Mouse (Mus musculus): Measurements from ENCODE around the gene Igf2r. TPM values are rescaled to one million over a fixed set of nuclear protein-coding genes. Genes with fewer than 3 reads are reported as not detected.
"Not testable (repeated sequence)": the region's sequence is repeated elsewhere in the genome, so short reads cannot be mapped to it uniquely, and the experiment has no call there.

Gene Igf2r
- polyA plus RNA-seq, 1 experiment = 4.8 TPM

DNA sequence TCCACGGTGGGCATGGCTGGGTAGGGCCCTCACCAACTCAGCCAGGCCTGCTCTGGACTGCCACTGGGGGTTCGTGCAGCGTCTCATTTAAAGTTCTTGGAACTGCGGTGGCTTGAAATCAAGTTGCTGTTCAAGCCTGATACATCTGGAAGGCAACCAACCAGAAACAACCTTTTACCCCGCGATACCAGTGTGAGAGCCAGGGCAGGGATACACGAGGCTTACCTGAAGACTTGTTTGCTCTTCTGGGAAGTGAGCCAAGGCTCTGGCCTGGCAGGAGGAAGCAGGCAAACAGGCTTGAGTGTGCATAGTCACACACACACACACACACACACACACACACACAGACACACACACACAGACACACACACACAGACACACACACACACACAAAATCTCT is 93.8 kb downstream of the Igf2r start, which contains the start of gene Slc22a1:
TSS of gene Slc22a1 (minus strand) at position 184 of the 400 bp plus-strand sequence.
- no peak for TF ChIP-seq POLR2A (IDR thresholded peaks at IDR 0.05; ENCODE audit: control insufficient read depth, low read depth, low read length)
- no peak for TF ChIP-seq CTCF (IDR thresholded peaks at IDR 0.05; ENCODE audit: control insufficient read depth, insufficient read depth, insufficient replicate concordance, low read depth, low read length)
- Histone ChIP-seq H3K4me3 (ENCODE audit: control insufficient read depth, low read depth, low read length) (no peak within 1 kb of the TSS), H3K4me1 (ENCODE audit: control insufficient read depth, insufficient read depth, low read length) (no peaks in the 10 kb centered on the region), H3K27me3 (ENCODE audit: control insufficient read depth, insufficient read depth, low read length) (no peaks in the 10 kb centered on the region), H3K36me3 (ENCODE audit: control insufficient read depth, insufficient read depth, low read length) (no peaks in the 10 kb centered on the region), H3K27ac (ENCODE audit: control insufficient read depth, insufficient read depth, low read depth, low read length) (no peak within 1 kb of the TSS)

DNA sequence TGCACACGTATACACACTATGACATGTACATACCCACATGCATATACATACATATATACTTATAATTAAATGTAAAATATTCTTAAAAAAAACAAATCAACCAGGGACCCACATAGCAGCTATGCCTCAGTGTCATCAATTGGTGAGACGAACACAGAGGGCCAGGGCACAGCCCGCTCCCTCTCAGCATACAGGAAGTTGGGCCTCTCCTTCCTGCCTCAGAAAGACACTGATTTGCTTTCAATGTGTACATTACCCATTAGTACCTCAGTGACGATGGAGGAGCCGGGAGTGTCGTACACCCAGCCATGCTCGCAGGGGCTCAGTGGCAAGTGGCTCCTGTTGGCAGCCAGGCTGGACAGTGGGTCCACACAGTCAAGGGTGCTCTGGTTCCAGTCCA is 94.5 kb downstream of the Igf2r start:
- H3K27me3 ChIP-seq (ENCODE audit: control insufficient read depth, insufficient read depth, low read length); H3K36me3 ChIP-seq (ENCODE audit: control insufficient read depth, insufficient read depth, low read length); H3K4me1 ChIP-seq (ENCODE audit: control insufficient read depth, insufficient read depth, low read length); H3K4me3 ChIP-seq (ENCODE audit: control insufficient read depth, low read depth, low read length); H3K27ac ChIP-seq (ENCODE audit: control insufficient read depth, insufficient read depth, low read depth, low read length): not testable (repeated sequence)

DNA sequence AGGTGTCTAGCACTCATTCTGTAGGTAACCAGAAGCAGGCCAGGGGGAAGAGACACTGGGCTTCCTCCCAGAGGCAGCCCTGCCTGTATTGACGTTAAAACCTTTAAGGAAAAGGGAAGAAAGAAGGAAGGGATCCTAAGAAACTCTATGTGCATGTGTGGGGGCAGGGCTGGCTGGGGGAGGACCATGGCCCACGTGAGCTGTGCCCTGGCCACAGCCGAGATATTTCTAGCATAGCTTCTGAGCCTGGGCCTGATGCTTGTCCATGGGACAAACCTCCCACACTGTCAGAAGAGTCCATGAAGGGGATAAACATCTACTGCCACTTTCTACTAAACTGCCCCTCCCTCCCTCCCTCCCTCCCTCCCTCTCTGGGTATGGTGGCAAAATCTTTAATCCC is 95.6 kb downstream of the Igf2r start:
- Histone ChIP-seq H3K36me3 (ENCODE audit: control insufficient read depth, insufficient read depth, low read length) (no peaks in the 10 kb centered on the region), H3K27ac (ENCODE audit: control insufficient read depth, insufficient read depth, low read depth, low read length) (no peak overlapping the region), H3K4me1 (ENCODE audit: control insufficient read depth, insufficient read depth, low read length) (no peaks in the 10 kb centered on the region), H3K4me3 (ENCODE audit: control insufficient read depth, low read depth, low read length) (no peak overlapping the region), H3K27me3 (ENCODE audit: control insufficient read depth, insufficient read depth, low read length) (no peaks in the 10 kb centered on the region)
- TF ChIP-seq POLR2A (IDR thresholded peaks at IDR 0.05; ENCODE audit: control insufficient read depth, low read depth, low read length) (no peak), CTCF (IDR thresholded peaks at IDR 0.05; ENCODE audit: control insufficient read depth, insufficient read depth, insufficient replicate concordance, low read depth, low read length) (no peak)

DNA sequence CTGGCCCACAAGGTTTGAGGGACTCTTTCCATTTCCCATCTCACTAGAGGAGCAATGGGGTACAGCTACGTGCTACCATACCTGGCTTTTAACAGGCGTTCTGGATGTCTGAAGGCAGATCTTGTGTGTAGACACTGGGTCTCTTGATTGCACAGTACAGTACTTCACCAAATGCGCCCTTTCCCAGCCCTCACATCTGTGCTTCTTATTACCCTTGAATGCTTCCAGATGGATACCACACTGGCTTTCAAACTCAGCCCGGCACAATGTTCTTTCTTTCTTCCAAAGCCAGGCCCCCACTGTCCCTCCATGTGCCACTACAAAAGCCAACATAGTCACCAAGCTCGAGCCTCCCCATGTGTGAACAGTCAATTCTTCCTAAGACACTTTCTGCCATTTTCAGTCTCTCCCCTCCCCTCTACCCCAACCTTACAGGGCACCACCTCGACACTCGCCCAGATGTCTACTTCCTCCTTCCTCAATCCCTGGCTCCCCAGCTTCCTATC is 97.1 kb downstream of the Igf2r start:
- Histone ChIP-seq H3K27me3 (ENCODE audit: control insufficient read depth, insufficient read depth, low read length) (no peaks in the 10 kb centered on the region), H3K4me1 (ENCODE audit: control insufficient read depth, insufficient read depth, low read length) (no peaks in the 10 kb centered on the region), H3K27ac (ENCODE audit: control insufficient read depth, insufficient read depth, low read depth, low read length) (no peak overlapping the region), H3K36me3 (ENCODE audit: control insufficient read depth, insufficient read depth, low read length) (no peaks in the 10 kb centered on the region), H3K4me3 (ENCODE audit: control insufficient read depth, low read depth, low read length) (no peak overlapping the region)
- TF ChIP-seq CTCF (IDR thresholded peaks at IDR 0.05; ENCODE audit: control insufficient read depth, insufficient read depth, insufficient replicate concordance, low read depth, low read length) (no peak), POLR2A (IDR thresholded peaks at IDR 0.05; ENCODE audit: control insufficient read depth, low read depth, low read length) (no peak)

DNA sequence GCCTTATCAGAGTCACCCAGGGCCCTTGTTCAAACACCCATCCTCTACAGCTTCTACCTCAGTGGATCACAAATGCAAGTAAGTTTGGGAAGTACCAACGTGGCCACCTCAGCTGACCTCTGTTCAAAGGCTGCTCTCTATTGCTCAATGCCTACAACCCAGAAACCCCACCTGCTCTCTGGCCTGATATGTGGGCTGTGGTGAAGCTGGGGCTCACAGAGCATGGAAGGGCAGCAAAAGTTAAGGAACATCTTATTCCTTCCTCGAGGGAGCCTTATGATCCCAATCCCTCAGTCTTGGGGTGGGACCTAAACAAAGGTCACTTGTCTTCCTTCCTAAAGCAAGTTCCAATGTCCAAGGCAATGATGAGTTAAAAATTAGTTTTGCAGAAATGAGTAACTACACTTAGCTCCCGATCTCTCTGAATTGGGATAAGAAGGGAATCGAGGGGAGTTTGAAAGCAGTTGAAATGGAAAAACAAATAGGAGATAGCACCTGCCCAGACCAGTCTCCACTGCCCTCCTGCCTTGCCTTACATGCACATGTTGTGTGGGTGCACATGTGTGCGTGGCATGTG is 98.3 kb downstream of the Igf2r start:
- no peaks in the 10 kb centered on the region for H3K36me3 ChIP-seq (ENCODE audit: control insufficient read depth, insufficient read depth, low read length)
- H3K4me1 ChIP-seq (ENCODE audit: control insufficient read depth, insufficient read depth, low read length) = no peaks in the 10 kb centered on the region
- no peak overlapping the region for H3K27ac ChIP-seq (ENCODE audit: control insufficient read depth, insufficient read depth, low read depth, low read length)
- no peak overlapping the region for H3K4me3 ChIP-seq (ENCODE audit: control insufficient read depth, low read depth, low read length)
- no peak for TF ChIP-seq POLR2A (IDR thresholded peaks at IDR 0.05; ENCODE audit: control insufficient read depth, low read depth, low read length)
- no peak for TF ChIP-seq CTCF (IDR thresholded peaks at IDR 0.05; ENCODE audit: control insufficient read depth, insufficient read depth, insufficient replicate concordance, low read depth, low read length)
- H3K27me3 ChIP-seq (ENCODE audit: control insufficient read depth, insufficient read depth, low read length) = no peaks in the 10 kb centered on the region

DNA sequence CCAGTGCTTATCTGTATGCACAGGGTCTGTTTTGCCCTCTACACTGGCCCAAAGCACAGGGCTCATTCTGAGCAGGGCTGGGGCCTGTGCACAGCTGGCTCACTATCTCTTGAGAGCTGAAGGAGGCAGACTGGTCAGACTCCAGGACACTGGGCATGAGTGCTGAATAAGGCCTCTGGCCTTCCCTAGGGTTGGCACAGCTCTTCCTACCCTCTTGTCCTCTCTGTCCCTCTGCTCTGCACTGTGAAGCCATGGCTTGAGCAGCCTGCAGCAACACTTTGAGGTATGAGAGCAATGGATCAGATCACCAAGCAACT is 100.1 kb downstream of the Igf2r start:
- Histone ChIP-seq H3K4me3 (ENCODE audit: control insufficient read depth, low read depth, low read length) (no peak overlapping the region), H3K4me1 (ENCODE audit: control insufficient read depth, insufficient read depth, low read length) (no peaks in the 10 kb centered on the region), H3K36me3 (ENCODE audit: control insufficient read depth, insufficient read depth, low read length) (no peaks in the 10 kb centered on the region), H3K27me3 (ENCODE audit: control insufficient read depth, insufficient read depth, low read length) (no peaks in the 10 kb centered on the region), H3K27ac (ENCODE audit: control insufficient read depth, insufficient read depth, low read depth, low read length) (no peak overlapping the region)
- no peak for TF ChIP-seq CTCF (IDR thresholded peaks at IDR 0.05; ENCODE audit: control insufficient read depth, insufficient read depth, insufficient replicate concordance, low read depth, low read length)
- no peak for TF ChIP-seq POLR2A (IDR thresholded peaks at IDR 0.05; ENCODE audit: control insufficient read depth, low read depth, low read length)

DNA sequence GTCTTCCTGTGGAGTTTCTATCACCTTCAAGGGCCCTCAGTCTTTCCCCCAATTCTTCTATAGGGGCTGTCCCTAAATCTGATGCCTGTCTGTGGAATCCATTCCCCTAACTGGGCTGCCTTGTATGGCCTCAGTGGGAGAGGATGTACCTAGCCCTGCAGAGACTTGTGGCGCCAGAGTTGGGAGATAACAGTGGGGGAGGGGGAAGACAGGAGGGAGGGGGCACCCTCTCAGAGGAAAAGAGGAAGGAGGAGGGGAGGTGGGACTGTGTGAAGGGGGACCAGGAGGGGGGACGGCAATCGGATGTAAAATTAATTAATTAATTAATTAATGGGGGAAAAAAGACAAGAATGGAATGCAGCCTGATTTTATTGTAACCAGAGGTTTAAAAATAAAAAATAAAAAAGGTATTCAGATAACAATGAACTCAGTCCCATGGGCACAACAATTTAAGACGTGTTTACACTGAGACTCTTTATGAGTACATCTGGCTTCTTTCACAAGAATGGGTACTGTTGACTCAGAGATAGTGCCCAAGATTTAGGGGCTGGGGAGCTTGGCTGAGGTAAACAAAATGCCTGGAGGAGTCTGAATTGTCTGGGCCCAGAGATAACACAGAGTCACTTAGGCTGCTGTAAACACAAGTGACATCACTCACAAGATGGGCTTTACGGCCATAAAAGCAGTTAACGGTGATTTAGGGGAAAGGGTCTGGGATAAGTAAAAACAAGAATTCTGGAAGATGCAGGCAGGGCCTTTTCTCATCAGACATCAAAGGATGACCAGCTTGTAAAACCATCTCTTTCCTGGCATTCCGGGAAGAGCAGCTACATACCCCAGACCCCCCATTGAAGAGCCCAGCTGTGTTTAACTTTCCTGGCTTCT is 100.7 kb downstream of the Igf2r start:
- TF ChIP-seq POLR2A (IDR thresholded peaks at IDR 0.05; ENCODE audit: control insufficient read depth, low read depth, low read length) = no peak
- TF ChIP-seq CTCF (IDR thresholded peaks at IDR 0.05; ENCODE audit: control insufficient read depth, insufficient read depth, insufficient replicate concordance, low read depth, low read length) = no peak
- Histone ChIP-seq H3K27me3 (ENCODE audit: control insufficient read depth, insufficient read depth, low read length) (no peaks in the 10 kb centered on the region), H3K27ac (ENCODE audit: control insufficient read depth, insufficient read depth, low read depth, low read length) (no peak overlapping the region), H3K4me3 (ENCODE audit: control insufficient read depth, low read depth, low read length) (no peak overlapping the region), H3K4me1 (ENCODE audit: control insufficient read depth, insufficient read depth, low read length) (no peaks in the 10 kb centered on the region), H3K36me3 (ENCODE audit: control insufficient read depth, insufficient read depth, low read length) (no peaks in the 10 kb centered on the region)

Measured in testis, adult 2 months (tissue).